7 mouse cellular contexts compared by ENCODE assay signal in the genomic region with DNA sequence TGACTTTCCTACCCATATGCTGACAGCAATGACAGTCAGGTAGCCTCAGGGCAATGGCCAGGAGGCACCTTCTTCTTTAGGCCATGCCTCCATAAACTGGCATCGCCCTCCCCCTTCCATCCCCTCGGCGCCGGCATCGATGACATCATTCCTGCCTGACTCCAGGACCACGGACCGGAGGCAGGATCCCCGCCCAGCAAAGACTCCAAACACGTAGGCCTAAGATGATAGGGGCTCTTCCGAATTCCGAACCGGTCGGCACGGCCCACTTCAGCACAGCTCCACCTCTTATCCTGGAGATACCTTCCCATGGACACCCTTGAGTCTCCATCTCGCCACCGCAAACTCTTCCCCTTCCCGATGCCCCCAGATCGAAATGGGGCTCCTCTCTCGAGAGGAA. TPM values are rescaled to one million over a fixed set of nuclear protein-coding genes. Genes with fewer than 3 reads are reported as not detected.
DNase-seq lines count a peak whose midpoint lies in the region; ATAC-seq and TF ChIP-seq lines count a peak whose summit lies in the region.

No protein-coding gene starts in this region.

- DNase-seq in ES-E14 (ENCODE audit: low read depth, low spot score), result no peak
- peak; percentile 23 for DNase-seq in adrenal gland, postnatal 10 days
- DNase-seq in hindbrain, embryonic 14.5 days (ENCODE audit: low spot score), result peak; percentile 44
- peak; percentile 56 to 80 for DNase-seq in left cerebral cortex, postnatal 25 days (ENCODE audit: low spot score in 2 of 2)

- TF ChIP-seq POLR2A in testis, adult 2 months (IDR thresholded peaks at IDR 0.05; ENCODE audit: control insufficient read depth, low read depth, low read length), result no peak

- in situ Hi-C loops in ES-E14 (cut with MboI; ENCODE audit: low sequenced_read_pairs in 2 of 2, unreplicated experiment in 2 of 2), result loop anchor here in 1 of 2 experiments (25.0 kb wide), 1 partner anchor 144 kb away; the partner anchor contains the start of genes Dctn3 and Rpp25l

- no peaks in the 10 kb centered on the region for H3K9me3 ChIP-seq in ES-E14 (ENCODE audit: control insufficient read depth, insufficient read depth, low read depth, low read length)
- H3K9me3 ChIP-seq in forebrain, embryonic 12.5 days, result no peaks in the 10 kb centered on the region
- H3K9me3 ChIP-seq in hindbrain, embryonic 14.5 days (ENCODE audit: control insufficient read depth, low read length), result no peaks in the 10 kb centered on the region
- no peaks in the 10 kb centered on the region for H3K9me3 ChIP-seq in midbrain, embryonic 12.5 days

- H3K4me1 ChIP-seq in ES-E14 (ENCODE audit: control insufficient read depth in 2 of 2, insufficient read depth in 2 of 2, low read length in 2 of 2, poor library complexity in 1 of 2), result peaks cover 0 to 5% of the 10 kb centered on the region in 2 experiments; a peak in 1 of 4 replicates
- H3K4me1 ChIP-seq in forebrain, embryonic 12.5 days, result peaks cover 39% of the 10 kb centered on the region
- peaks cover 28% of the 10 kb centered on the region for H3K4me1 ChIP-seq in hindbrain, embryonic 14.5 days (replicated peaks; ENCODE audit: control insufficient read depth, insufficient read depth, low read length)
- peaks cover 30% of the 10 kb centered on the region for H3K4me1 ChIP-seq in midbrain, embryonic 12.5 days
- H3K4me1 ChIP-seq in testis, adult 2 months (ENCODE audit: control insufficient read depth, insufficient read depth, low read length), result peaks cover 11% of the 10 kb centered on the region

- peak overlapping the region; percentile 81 to 84; a peak in 3 of 4 replicates for H3K4me3 ChIP-seq in ES-E14 (ENCODE audit: insufficient read depth in 1 of 2, low read depth in 1 of 2, low read length in 2 of 2, poor library complexity in 1 of 2, severe bottlenecking in 1 of 2)
- H3K4me3 ChIP-seq in forebrain, embryonic 12.5 days (replicated peaks), result peak overlapping the region; percentile 83
- H3K4me3 ChIP-seq in hindbrain, embryonic 14.5 days (replicated peaks; ENCODE audit: low read length), result peak overlapping the region; percentile 81
- peak overlapping the region; percentile 90 for H3K4me3 ChIP-seq in midbrain, embryonic 12.5 days
- H3K4me3 ChIP-seq in testis, adult 2 months (ENCODE audit: control insufficient read depth, low read depth, low read length), result peak overlapping the region; percentile 91

- intact Hi-C loops in left cerebral cortex, postnatal 25 days (cut with DNase I), result loop anchor here (2.0 to 5.0 kb wide), 3 partner anchors 46 to 144 kb away; partner anchors contain the start of gene Rpp25l

- no peak overlapping the region for H3K9ac ChIP-seq in ES-E14 (ENCODE audit: insufficient read depth, low read depth, low read length, poor library complexity, severe bottlenecking)
- H3K9ac ChIP-seq in forebrain, embryonic 12.5 days, result peak overlapping the region; percentile 89
- peak overlapping the region; percentile 85 for H3K9ac ChIP-seq in hindbrain, embryonic 14.5 days
- H3K9ac ChIP-seq in midbrain, embryonic 12.5 days (replicated peaks), result peak overlapping the region; percentile 92

- H3K4me2 ChIP-seq in forebrain, embryonic 12.5 days, result peak overlapping the region; percentile 66
- H3K4me2 ChIP-seq in hindbrain, embryonic 14.5 days (replicated peaks), result peak overlapping the region; percentile 80
- H3K4me2 ChIP-seq in midbrain, embryonic 12.5 days (replicated peaks), result peak overlapping the region; percentile 66

- 2% methylated on average over 19 of the region's 19 CpGs for WGBS in forebrain, embryonic 12.5 days
- WGBS in hindbrain, embryonic 14.5 days, result 2% methylated on average over 19 of the region's 19 CpGs
- WGBS in midbrain, embryonic 12.5 days, result 6% methylated on average over 19 of the region's 19 CpGs

- TF ChIP-seq CTCF in testis, adult 2 months (IDR thresholded peaks at IDR 0.05; ENCODE audit: control insufficient read depth, insufficient read depth, insufficient replicate concordance, low read depth, low read length), result no peak

- H3K36me3 ChIP-seq in ES-E14 (ENCODE audit: control insufficient read depth, insufficient read depth, low read length, poor library complexity, severe bottlenecking), result no peaks in the 10 kb centered on the region
- H3K36me3 ChIP-seq in forebrain, embryonic 12.5 days (replicated peaks), result no peaks in the 10 kb centered on the region
- no peaks in the 10 kb centered on the region for H3K36me3 ChIP-seq in hindbrain, embryonic 14.5 days (replicated peaks; ENCODE audit: control insufficient read depth, insufficient read depth)
- H3K36me3 ChIP-seq in midbrain, embryonic 12.5 days, result no peaks in the 10 kb centered on the region
- no peaks in the 10 kb centered on the region for H3K36me3 ChIP-seq in testis, adult 2 months (ENCODE audit: control insufficient read depth, insufficient read depth, low read length)

- H3K27ac ChIP-seq in ES-E14 (ENCODE audit: insufficient read depth, low read depth, low read length, poor library complexity, severe bottlenecking), result no peak overlapping the region
- H3K27ac ChIP-seq in forebrain, embryonic 12.5 days, result peak overlapping the region; percentile 93
- H3K27ac ChIP-seq in hindbrain, embryonic 14.5 days, result peak overlapping the region; percentile 93
- H3K27ac ChIP-seq in midbrain, embryonic 12.5 days (replicated peaks), result peak overlapping the region; percentile 95
- peak overlapping the region; percentile 34; the same call in 1 of the 2 replicates for H3K27ac ChIP-seq in testis, adult 2 months (ENCODE audit: control insufficient read depth, insufficient read depth, low read depth, low read length)

- no peak for ATAC-seq in forebrain, embryonic 12.5 days (ENCODE audit: low FRiP score)
- no peak for ATAC-seq in hindbrain, embryonic 14.5 days (ENCODE audit: low FRiP score)
- ATAC-seq in midbrain, embryonic 12.5 days (ENCODE audit: low FRiP score, low read depth), result no peak

- peaks cover 6% of the 10 kb centered on the region; the same call in 1 of the 2 replicates for H3K27me3 ChIP-seq in forebrain, embryonic 12.5 days
- H3K27me3 ChIP-seq in hindbrain, embryonic 14.5 days (ENCODE audit: control insufficient read depth, insufficient read depth, low read length), result no peaks in the 10 kb centered on the region
- no peaks in the 10 kb centered on the region; the same call in 1 of the 2 replicates for H3K27me3 ChIP-seq in midbrain, embryonic 12.5 days
- no peaks in the 10 kb centered on the region for H3K27me3 ChIP-seq in testis, adult 2 months (ENCODE audit: control insufficient read depth, insufficient read depth, low read length)

TF ChIP-seq in ES-E14, 5 proteins besides CTCF, POLR2A, EP300 and RAD21:
- no peak for TF ChIP-seq MAFK (IDR thresholded peaks at IDR 0.05; ENCODE audit: insufficient read depth, low read depth, low read length)
- no peak for TF ChIP-seq CHD2 (IDR thresholded peaks at IDR 0.05; ENCODE audit: low read depth, low read length)
- no peak for TF ChIP-seq ZC3H11A (IDR thresholded peaks at IDR 0.05; ENCODE audit: borderline replicate concordance, low read depth, low read length)
- TF ChIP-seq HCFC1 (IDR thresholded peaks at IDR 0.05; ENCODE audit: borderline replicate concordance, insufficient read depth, low read length), result no peak
- TF ChIP-seq ZNF384 (IDR thresholded peaks at IDR 0.05; ENCODE audit: low read depth, low read length), result no peak
TF ChIP-seq in ES-E14: peak in this region for 0.

RNA-seq across cellular contexts. Expression of gene Fam219a, which starts 1.1 kb away (rescaled TPM):
- 2.9 TPM in 2 replicates for total RNA-seq in ES-E14 (2012; rRNA removed)
- 10 to 100 TPM; 18.8 to 23.5 TPM for total RNA-seq in adrenal gland, postnatal 10 days (2021)
- 9.3 and 10.1 TPM in 2 replicates for polyA plus RNA-seq in forebrain, embryonic 12.5 days (2016; fragmentation: Nextera tagmentation; extraction: Ambion mirVana)
- 20.0 and 23.5 TPM in 2 replicates for polyA plus RNA-seq in hindbrain, embryonic 14.5 days (2014; fragmentation: Nextera tagmentation; extraction: Ambion mirVana)
- total RNA-seq in left cerebral cortex, postnatal 25 days (2021), result 100 to 1,000 TPM; 203 to 209 TPM
- 11.4 and 11.9 TPM in 2 replicates for polyA plus RNA-seq in midbrain, embryonic 12.5 days (2016; fragmentation: Nextera tagmentation; extraction: Ambion mirVana)
- polyA plus RNA-seq in testis, adult 2 months (2012; rRNA removed), result 36.8 and 37.7 TPM in 2 replicates

RNA-seq across cellular contexts. Expression of gene Dnaic1, which starts 1.3 kb away (rescaled TPM):
- 1.7 and 2.0 TPM in 2 replicates for total RNA-seq in ES-E14 (2012; rRNA removed)
- 1 to 10 TPM; 3.3 to 3.5 TPM for total RNA-seq in adrenal gland, postnatal 10 days (2021)
- polyA plus RNA-seq in forebrain, embryonic 12.5 days (2016; fragmentation: Nextera tagmentation; extraction: Ambion mirVana), result 1.5 TPM in 2 replicates
- polyA plus RNA-seq in hindbrain, embryonic 14.5 days (2014; fragmentation: Nextera tagmentation; extraction: Ambion mirVana), result 2.0 and 2.3 TPM in 2 replicates
- 1 to 10 TPM; 7.2 to 8.0 TPM for total RNA-seq in left cerebral cortex, postnatal 25 days (2021)
- 2.3 and 2.5 TPM in 2 replicates for polyA plus RNA-seq in midbrain, embryonic 12.5 days (2016; fragmentation: Nextera tagmentation; extraction: Ambion mirVana)
- polyA plus RNA-seq in testis, adult 2 months (2012; rRNA removed), result 86.5 and 89.7 TPM in 2 replicates

RNA-seq across cellular contexts. Expression of gene 1110017D15Rik, which starts 51.1 kb away (rescaled TPM):
- not detected in 2 replicates for total RNA-seq in ES-E14 (2012; rRNA removed)
- under 1 TPM in 1 of 2 experiments, not detected in 1; 0.45 TPM for total RNA-seq in adrenal gland, postnatal 10 days (2021)
- 7.2 and 10.5 TPM in 2 replicates for polyA plus RNA-seq in forebrain, embryonic 12.5 days (2016; fragmentation: Nextera tagmentation; extraction: Ambion mirVana)
- 19.5 and 24.2 TPM in 2 replicates for polyA plus RNA-seq in hindbrain, embryonic 14.5 days (2014; fragmentation: Nextera tagmentation; extraction: Ambion mirVana)
- 1 to 10 TPM; 3.9 to 5.8 TPM for total RNA-seq in left cerebral cortex, postnatal 25 days (2021)
- polyA plus RNA-seq in midbrain, embryonic 12.5 days (2016; fragmentation: Nextera tagmentation; extraction: Ambion mirVana), result 5.0 and 5.5 TPM in 2 replicates
- polyA plus RNA-seq in testis, adult 2 months (2012; rRNA removed), result 1,051 and 1,062 TPM in 2 replicates

Comparison
In these comparisons a context has a peak if more than half of its experiments do, and no peak if none do; other contexts are left out.
1. RNA of gene Dnaic1, which starts 1.3 kb away (polyA plus RNA-seq): 86.5 to 89.7 TPM in testis, adult 2 months; 2.0 to 2.3 TPM in hindbrain, embryonic 14.5 days, 2.3 to 2.5 TPM in midbrain, embryonic 12.5 days and 1.5 TPM in forebrain, embryonic 12.5 days; every median in the first group is over 10 times any median in the second.
2. RNA of gene 1110017D15Rik, which starts 51.1 kb away (polyA plus RNA-seq): 1,051 to 1,062 TPM in testis, adult 2 months; 19.5 to 24.2 TPM in hindbrain, embryonic 14.5 days, 7.2 to 10.5 TPM in forebrain, embryonic 12.5 days and 5.0 to 5.5 TPM in midbrain, embryonic 12.5 days; every median in the first group is over 10 times any median in the second.
3. Peak in every context shown above with its lines, with median percentiles within 50 percentile points of each other: H3K4me3 ChIP-seq and H3K4me2 ChIP-seq.